Mouse (Mus musculus): ENCODE measurements at regions not wholly inside any gene's neighbourhood (a gene's known extent, or its start where the extent isn't known, plus 50 kb on each side); places are given as distances from the start of the nearest gene placed in this dataset.

DNA sequence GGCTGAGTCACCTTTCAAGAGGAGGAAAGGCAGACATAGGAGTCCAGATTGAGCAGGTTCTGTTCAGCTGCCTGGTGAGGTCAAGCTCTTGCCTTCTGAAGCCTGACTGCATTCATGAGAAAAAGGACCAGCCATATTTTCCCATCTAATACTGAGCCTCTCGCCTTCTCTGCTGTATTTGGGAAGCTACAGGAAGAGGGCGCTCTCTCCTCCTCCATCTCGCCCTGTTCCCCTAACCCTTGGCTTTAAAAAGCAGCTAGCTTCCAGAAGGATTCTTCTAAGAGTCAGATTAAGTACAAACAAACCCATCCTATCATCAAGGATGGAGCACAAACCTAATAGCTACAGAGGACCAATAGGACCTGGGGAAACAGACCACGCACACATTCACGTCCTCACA lies 98.3 kb downstream of the Foxb1 start:
- peak; percentile 25 for DNase-seq

DNA sequence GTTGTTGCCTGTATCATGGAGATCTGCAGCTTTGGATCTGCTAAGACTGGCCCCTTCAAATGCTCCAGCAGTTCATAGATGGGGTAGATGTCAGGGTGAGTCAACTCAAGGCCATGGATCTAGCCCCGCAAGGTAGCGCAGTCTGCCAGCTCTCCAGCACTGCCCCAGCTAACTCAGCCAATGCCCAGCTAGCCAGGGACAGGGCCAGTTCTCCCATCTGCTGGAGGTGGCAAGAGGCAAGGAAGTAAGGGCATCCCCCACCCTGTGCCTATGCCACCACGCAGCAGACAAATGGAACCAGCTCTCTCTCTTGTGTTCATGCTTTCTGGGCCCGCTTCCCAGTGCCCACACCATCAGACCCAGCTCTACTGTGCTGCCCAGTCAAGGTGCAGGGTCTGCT lies 102.5 kb downstream of the Foxb1 start:
- peak; percentile 28 for DNase-seq

DNA sequence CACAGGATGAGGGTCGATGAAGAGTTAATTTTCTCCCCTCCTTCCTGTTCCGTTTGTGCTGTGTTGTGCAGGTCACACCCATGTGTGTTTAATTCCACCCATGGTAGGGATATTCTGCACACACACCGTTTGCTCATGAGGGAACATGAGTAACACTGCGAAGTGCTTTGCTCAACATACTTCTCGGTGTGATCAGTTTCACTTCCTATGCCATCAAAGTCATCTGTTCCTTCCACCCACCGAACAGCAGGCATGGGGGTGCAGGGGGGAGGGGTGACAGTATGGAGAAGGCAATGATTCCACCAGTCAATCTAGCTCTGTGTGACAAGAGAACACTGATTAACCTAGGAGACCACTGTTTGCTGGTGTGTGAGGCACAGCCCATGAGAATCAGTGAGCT lies 104.7 kb downstream of the Foxb1 start:
- DNase-seq: no peak

DNA sequence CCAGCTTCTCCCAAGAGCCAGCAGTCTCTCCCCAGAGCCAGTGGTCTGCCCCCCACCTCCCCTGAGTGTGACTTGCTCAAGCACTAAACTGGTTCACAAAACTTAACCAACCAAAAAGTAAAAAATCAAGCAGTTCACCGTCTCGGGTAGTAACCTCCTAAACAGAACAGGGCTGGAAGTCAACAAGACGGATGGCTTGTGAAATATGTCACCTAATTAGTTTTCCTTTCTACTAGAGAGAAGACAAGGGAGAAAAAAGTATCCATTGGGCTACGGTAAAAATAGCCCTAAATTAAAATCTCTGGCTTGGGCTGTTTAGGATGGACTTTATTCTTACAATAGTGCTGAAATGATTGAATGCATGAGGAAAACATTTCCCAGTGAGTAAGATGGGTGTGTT lies 108.6 kb downstream of the Foxb1 start:
- no peak for DNase-seq

DNA sequence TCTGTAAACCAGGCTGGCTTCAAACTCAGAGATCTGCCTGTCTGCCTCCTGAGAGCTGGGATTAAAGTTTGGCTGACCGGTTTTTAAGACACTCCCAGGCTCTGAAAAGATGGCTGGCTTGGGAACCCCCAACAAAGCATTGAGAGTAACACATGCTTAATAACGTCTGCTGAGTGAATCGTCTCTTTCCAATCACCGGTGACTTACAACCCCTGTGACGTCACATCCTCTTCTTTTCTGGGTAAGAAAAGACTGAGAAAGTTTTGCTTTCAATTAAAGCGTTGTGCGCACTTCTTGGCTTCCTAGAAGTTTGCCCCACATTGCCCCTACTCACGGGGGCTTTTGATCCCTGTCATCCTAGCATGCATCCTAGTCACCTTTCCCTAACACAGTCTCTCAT lies 109.1 kb downstream of the Foxb1 start:
- no peak for DNase-seq

DNA sequence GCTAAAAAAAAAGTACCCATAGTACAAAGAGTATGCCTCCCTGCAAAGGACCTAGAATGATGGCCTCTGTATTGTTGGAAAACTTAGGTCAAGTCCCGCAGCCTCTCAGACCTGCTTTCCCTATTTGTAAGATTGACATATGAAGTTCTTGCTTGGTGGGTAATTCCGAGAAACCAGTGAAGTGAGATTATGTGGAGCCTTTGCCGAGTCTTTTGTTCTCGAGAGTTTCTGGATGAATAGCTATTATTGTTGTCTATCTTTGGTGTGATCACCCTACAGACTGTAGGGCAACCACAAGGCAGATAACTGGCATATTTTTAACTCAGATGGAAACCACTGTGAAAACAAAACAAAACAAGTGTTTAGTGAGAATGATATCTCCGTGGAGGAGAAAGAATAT lies 118.1 kb downstream of the Foxb1 start:
- DNase-seq: no peak

DNA sequence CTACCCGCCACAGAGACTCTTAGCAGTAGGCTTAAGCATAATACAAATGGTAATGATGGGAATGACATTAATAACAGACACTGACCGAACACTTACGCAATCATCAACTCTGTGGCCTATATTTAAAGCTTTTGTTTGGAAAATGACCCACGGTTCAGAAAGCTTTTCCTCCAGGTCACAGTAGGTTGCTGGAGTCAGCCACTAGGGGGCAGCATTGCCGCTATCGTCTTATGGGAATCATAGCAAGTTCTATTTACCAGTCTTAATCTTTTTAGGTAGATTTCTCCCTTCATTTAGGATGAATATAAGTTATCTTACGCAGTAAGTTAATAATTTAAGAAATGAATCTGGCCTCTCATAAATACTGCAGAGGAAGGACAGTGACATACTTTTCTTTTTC lies 137.4 kb downstream of the Foxb1 start:
- peak; percentile 88 for DNase-seq

DNA sequence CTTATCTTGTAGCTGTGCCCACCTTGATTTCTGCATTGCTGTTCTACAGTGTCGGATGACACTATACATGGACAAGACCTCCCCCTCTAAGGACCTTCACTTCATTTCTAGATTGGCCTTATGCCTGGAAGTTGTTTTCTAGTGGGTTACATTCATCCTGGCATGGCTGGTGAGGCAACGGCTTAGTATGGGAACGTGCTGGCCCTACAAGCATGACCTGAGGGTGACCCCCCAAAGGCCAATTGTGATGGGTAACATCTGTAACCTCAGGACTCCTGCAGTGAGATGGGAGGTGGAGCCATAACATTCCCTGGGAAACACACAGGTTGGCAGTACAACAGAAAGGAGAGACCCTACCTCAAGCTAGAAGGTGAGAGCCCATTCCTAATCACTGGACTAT lies 139.7 kb downstream of the Foxb1 start:
- DNase-seq: no peak

DNA sequence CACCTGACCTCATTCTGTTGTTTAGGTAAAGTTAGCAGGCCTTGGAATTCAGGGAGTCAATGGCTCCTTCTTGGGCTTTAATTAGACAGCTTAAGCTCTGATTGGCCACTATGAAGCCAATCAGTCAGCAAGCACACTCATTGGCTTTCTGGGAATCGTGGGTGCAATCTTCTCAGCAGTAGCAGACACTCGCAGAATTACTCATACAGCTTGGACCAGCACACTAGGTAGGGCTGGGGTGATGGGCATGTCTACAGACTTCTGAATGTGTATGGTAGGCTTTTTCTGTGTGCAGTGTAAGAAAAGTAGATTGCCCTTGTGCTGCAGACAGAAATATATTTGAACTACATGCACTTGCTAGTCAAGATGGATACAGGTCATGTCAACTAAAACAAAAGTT lies 143.4 kb downstream of the Foxb1 start:
- DNase-seq: no peak

DNA sequence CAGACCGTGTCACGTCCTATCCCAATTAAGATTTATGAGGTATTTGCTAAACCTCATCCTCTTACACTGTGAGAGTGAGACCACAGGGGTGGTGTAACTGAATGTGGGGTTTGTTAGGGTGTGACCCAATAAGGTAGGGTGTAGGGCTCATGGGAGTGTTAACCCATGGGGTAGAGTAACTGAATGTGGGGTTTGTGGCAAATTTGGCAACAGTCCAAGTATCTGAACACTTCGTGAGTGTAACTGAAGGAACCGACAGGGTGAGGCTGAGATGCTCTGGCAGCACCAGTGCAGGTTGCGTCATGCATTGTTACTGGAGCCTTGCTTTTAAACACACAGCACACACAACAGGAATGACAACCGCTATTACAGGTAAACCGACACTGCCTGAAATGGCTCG lies 144.1 kb downstream of the Anxa2 start:
- no peak for DNase-seq

DNA sequence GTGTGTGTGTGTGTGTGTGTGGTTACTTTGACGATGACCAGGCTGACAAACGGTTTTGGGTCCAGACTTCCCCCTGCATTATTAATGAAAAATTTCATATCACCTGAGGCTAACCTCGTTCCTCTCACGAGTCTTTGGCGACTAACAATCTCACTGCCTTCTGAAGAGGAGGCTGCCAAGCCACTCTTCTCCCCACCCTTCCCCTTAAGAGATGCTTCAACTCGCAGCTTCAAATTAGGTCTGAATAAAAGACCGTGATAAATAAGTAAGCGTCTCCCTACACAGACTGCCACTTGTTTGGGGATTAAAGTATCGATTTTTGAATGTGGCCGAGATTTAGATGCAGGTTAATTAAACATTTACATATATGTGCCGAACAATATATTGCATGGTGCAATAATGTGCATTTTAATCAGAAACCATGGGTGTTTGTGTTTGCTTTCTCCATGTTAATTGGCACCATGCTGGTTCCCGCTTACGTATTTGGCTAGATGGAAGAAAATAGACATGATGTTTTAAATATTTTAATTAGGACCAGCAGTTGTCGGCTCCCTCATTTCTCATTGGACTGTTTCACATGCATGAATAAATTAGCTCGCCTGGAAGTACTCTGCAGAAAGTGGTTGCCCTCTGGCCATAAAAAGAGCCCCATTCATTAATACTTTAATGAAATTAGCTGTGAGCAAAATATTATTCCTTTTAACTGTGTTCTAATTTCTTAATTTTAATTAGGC lies 139.1 kb downstream of the Anxa2 start:
- no peak for DNase-seq

DNA sequence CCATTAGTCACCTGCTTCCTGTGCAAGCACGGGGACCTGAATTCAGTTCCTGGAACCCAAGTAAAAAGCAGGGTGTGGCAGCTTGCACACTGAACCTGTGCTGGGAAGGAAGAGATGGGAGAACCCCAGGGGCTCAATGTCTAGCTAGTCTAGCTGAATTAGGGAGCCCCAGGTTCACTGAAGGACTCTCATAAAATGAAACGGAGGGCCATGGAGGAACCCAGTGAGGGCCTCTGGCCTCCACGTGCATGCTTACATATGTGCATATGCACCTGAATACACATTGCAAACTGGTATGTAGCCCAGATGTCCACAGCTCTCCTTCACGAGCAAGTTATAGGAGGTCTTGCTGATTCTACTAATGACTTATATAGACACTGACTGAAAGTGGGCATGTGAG lies 135.4 kb downstream of the Anxa2 start:
- DNase-seq: no peak

DNA sequence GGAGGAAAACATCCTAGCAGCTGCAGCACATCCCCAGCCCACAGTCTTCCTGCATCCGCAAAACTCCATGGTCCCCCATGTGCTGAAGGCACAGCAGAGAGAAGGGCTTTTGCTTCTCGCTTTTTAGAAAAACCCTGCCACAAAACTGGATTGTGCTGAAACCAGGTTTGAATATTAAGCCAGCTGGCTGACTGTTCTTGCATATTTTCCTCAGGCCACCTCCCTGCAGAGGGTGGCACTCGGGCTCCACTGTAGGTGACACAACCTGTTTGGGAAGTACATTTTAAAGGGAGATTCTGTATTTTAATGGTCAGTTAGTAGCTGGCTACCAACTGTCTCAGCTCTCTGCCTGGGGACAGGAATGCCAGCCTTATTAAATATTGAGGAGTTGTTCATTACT lies 133.7 kb downstream of the Anxa2 start:
- no peak for DNase-seq

DNA sequence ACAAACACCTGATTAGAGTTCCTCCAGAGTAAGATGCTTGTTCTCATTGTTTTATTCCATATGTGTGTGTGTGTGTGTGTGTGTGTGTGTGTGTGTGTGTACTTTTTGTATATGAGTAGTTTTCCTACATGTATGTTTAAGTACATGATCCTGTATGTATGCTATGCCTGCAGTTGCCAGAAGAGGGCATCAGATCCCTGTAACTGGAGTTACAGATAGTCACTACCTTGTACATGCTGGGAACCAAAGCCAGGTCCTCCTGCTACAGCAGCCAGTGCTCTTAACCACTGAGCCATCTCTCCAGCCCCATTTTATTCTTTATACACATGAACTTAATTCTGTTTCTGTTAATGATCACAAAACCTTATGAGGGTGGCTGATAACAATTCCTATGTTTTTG lies 127.8 kb downstream of the Anxa2 start:
- no peak for DNase-seq

DNA sequence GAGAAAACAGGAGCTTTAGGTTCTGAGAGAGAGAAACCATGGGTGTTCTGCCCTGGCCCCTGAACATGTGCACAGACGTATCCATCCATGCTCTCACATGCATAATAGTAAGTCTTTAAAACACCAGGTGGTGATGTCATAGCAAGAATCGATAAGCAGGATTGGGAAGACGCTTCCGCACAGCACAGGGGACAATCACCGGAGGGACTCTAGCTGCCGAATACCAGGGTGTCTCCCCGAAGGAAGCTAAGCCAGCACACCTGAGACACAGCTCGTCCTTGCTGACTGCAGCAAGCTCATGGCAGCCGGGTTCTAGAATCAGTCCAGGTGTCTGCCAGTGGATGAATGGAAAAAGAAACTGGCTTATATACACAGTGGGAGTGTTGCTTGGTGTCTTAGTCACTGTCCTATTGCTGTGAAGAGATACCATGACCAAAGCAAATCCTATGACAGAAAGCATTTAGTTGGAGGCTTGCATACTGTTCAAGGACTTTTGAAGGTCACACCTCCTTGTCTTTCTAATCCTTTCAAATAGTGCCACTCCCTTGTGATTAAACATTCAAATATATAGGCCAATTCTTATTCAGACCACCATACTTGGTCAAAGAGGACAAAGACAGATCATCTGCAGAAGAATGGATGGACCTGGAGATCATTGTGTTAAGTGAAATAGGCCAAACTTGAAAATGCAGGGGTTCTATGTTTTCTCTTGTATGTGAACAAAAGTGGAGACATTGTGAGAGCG lies 124.4 kb downstream of the Anxa2 start:
- no peak for DNase-seq

DNA sequence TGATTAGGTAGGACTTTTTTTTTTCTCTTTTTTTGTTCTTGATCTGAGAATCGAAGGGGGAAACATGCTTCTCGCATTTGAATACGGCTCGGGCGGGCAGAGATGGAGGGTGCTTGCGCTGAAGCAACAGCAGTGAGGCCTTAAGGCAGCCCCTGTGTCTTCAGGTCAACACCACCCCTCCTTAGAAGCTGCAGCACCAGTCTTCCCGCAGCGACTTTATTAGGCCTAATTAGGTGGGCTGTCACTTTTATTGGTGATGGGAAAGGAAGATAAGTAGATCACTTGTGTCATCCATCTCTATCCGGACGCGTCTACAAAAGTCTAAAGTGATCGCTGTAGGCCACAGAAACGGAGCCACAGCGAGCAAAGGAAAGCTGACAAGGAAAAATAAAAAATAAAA lies 122.0 kb downstream of the Anxa2 start:
- DNase-seq: no peak

DNA sequence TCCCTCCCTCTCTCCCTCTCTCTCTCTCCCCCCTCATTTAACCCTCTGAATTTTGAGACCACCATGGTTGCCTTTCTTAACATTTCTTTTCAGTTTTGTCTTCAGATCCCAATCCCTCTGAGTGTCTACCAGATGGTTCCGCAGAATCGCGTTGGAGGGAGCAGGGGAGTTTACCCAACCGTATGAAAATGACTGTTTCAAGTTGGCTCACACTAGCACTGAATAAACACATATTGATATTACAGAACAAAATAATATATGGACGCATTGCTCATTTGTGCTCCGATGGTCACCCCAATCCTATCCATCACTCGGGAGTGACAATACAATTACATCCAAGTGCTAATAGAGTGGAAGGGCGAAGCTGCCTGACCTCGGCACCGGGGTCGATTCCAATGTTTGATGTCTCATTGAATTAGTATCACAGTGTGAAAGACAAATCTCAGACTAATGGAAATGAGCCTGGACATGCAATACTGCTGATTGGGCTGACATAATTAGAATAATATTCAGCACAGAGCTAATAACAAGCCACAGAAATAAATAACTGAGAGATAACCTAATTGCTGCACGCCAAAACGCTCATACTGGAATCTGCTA lies 115.3 kb downstream of the Anxa2 start:
- no peak for DNase-seq

DNA sequence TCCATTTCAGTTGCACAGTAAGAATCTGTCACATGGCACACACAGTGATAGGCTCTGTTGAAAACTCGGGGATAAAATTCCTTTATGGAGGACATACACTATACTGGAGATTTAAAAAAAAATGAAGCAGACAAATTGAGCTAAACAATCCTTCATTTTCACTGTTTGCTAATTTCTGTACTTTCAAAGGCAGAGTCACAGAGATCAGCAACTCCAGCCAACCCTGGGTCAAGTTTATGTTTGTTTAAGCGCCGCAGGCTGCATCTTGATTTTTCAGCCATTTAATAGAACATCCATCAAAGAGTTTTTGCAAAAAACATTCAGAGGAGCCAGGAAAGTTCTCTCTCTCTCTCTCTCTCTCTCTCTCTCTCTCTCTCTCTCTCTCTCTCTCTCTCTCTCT lies 114.8 kb downstream of the Anxa2 start:
- no peak for DNase-seq

DNA sequence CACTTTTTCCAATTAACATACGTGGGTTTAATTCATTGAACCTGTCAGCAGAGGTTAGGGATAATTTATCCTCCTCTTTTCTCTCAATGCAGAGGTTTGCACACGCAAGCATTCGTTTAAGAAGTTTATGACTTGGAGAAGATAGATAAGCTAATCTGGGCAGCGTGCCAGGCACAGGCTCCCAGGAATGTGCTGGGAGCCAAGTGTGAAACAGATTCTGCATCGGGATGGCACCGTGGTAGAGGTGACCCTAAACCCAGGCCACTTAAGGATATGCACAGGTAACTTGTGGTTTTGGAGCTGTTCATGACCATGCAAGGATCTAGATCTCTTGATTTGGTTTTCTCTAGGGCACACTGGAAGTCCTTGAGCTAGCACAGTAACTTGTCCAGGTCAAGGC lies 113.6 kb downstream of the Anxa2 start:
- DNase-seq: peak; percentile 63

DNA sequence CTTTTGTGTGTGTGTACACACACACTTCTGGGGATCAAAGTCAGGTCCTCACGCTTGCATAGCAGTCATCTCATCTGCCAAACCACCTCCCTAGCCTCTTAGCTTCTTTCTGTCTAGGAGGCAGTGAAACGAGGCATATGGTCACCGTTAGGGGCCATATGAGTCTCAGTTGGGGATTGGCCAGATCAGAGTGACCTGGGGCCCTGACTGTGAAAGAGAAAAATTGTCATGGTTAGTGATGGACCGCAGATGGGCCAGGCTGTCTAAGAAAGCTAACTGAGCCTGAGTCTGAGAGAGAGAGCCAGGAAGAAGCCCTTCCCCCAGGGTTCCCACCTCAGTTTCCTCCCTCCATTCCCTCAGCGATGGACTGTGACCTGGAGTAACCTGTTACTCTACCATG lies 89.8 kb downstream of the Anxa2 start:
- DNase-seq: no peak
